Mouse (Mus musculus): ENCODE measurements around the gene Naga.

GRCm38 (mm10) chr15:82317839-82318238 lies 20.9 kb downstream of the Naga start:
- TF ChIP-seq CTCF (IDR thresholded peaks at IDR 0.05; ENCODE audit: low read depth): no peak
- no peak for TF ChIP-seq EP300 (IDR thresholded peaks at IDR 0.05; ENCODE audit: low read depth)

Measured in heart, postnatal 0 days (tissue).